Mouse (Mus musculus): ENCODE data around the gene Cfap299. TPM values are rescaled to one million over a fixed set of nuclear protein-coding genes. Genes with fewer than 3 reads are reported as not detected.

The Cfap299 gene
- polyA plus RNA-seq, 1 experiment from 2014 or later: not detected

GRCm38 (mm10) chr5:98523050-98523449, 193.9 kb downstream of the Cfap299 start:
- Histone ChIP-seq H3K4me1 (ENCODE audit: control insufficient read depth, insufficient read depth, low read length) (no peaks in the 10 kb centered on the region), H3K9ac (ENCODE audit: low read length) (no peak overlapping the region), H3K9me3 (ENCODE audit: control insufficient read depth, low read length) (no peaks in the 10 kb centered on the region), H3K27ac (ENCODE audit: low read depth, low read length) (no peak overlapping the region), H3K4me2 (ENCODE audit: low read depth) (no peak overlapping the region), H3K27me3 (ENCODE audit: control insufficient read depth, insufficient read depth, low read length) (no peaks in the 10 kb centered on the region), H3K4me3 (ENCODE audit: low read depth, low read length) (no peak overlapping the region), H3K36me3 (ENCODE audit: control insufficient read depth, insufficient read depth, low read length) (no peaks in the 10 kb centered on the region)
- no peak for ATAC-seq (ENCODE audit: insufficient read depth, low FRiP score, low TSS enrichment)
- DNase-seq (ENCODE audit: low spot score): no peak
- 86% methylated on average over 7 of the region's 7 CpGs for WGBS

DNA sequence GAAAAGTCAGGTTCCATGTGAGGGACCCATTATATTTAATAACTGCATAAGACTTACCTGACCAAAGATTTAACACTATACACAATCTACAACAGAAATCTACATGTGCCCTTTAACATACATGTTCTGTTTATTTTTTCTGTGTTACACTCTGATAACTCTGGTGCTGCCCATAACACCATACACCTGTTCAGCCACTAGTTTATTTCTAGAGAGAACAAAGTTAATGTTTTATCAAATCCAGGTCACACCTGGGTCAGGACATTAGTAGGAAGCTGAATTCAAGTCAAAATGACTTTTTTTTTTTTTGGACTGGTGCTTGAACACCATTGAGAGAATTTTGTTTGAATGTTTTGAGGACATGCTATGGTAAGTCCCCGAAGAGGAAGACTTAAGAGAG, 194.7 kb downstream of the Cfap299 start:
- WGBS: 95% methylated on average over 1 of the region's 1 CpGs
- ATAC-seq (ENCODE audit: insufficient read depth, low FRiP score, low TSS enrichment): no peak

DNA sequence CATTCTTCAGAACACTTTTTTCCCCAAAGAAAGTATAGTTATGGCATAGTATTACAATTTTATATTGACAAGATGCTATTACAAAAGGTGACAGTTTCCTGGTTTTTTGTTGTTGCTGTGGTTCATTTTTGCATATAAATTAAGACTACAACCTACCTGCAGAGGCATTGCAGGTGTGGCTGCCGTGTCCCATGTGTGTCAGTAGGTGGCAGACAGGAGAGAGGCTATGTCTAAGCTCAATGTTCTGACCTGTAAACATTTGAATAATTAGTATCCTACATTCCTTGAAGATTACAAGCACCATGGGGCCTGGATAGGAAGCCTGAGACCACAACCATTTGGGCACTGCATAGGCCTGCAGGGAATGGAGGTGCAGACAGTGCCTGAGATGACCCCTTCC, 212.2 kb downstream of the Cfap299 start:
- Histone ChIP-seq H3K4me2 (ENCODE audit: low read depth) (no peak overlapping the region), H3K4me3 (ENCODE audit: low read depth, low read length) (no peak overlapping the region), H3K27ac (ENCODE audit: low read depth, low read length) (no peak overlapping the region), H3K36me3 (ENCODE audit: control insufficient read depth, insufficient read depth, low read length) (no peaks in the 10 kb centered on the region), H3K4me1 (ENCODE audit: control insufficient read depth, insufficient read depth, low read length) (no peaks in the 10 kb centered on the region), H3K27me3 (ENCODE audit: control insufficient read depth, insufficient read depth, low read length) (no peaks in the 10 kb centered on the region), H3K9ac (ENCODE audit: low read length) (no peak overlapping the region), H3K9me3 (ENCODE audit: control insufficient read depth, low read length) (no peaks in the 10 kb centered on the region)
- 83% methylated on average over 1 of the region's 1 CpGs for WGBS
- ATAC-seq (ENCODE audit: insufficient read depth, low FRiP score, low TSS enrichment): no peak
- DNase-seq (ENCODE audit: low spot score): no peak

More for the DNA sequence above, 194.7 kb downstream of the Cfap299 start:
- Histone ChIP-seq H3K4me2 (ENCODE audit: low read depth) (no peak overlapping the region), H3K36me3 (ENCODE audit: control insufficient read depth, insufficient read depth, low read length) (no peaks in the 10 kb centered on the region), H3K9me3 (ENCODE audit: control insufficient read depth, low read length) (no peaks in the 10 kb centered on the region), H3K27ac (ENCODE audit: low read depth, low read length) (no peak overlapping the region), H3K9ac (ENCODE audit: low read length) (no peak overlapping the region), H3K4me1 (ENCODE audit: control insufficient read depth, insufficient read depth, low read length) (no peaks in the 10 kb centered on the region), H3K27me3 (ENCODE audit: control insufficient read depth, insufficient read depth, low read length) (no peaks in the 10 kb centered on the region), H3K4me3 (ENCODE audit: low read depth, low read length) (no peak overlapping the region)
- DNase-seq (ENCODE audit: low spot score): no peak

DNA sequence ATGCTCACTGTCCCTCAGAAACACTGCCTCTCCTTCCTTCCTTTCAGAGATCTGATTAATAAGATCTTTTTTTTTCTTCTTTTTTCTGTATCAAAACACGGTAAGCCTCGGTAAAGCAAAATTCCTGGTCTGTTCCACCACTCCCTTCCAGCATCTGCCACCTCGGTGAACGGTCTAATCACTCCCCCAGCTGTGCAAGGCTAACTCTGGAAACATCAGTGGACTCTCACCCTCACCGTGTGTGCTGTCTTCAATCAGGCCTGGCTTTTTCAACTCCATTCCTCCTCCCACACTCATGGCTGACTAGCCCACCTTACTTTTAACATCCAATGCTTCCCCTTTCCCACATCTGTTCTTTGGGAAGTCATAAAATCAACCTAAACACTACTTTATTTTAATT, 221.2 kb downstream of the Cfap299 start:
- DNase-seq (ENCODE audit: low spot score) (no peak), ATAC-seq (ENCODE audit: insufficient read depth, low FRiP score, low TSS enrichment) (no peak)
- Histone ChIP-seq H3K4me3 (ENCODE audit: low read depth, low read length) (no peak overlapping the region), H3K9me3 (ENCODE audit: control insufficient read depth, low read length) (no peaks in the 10 kb centered on the region), H3K4me1 (ENCODE audit: control insufficient read depth, insufficient read depth, low read length) (no peaks in the 10 kb centered on the region), H3K27ac (ENCODE audit: low read depth, low read length) (no peak overlapping the region), H3K27me3 (ENCODE audit: control insufficient read depth, insufficient read depth, low read length) (no peaks in the 10 kb centered on the region), H3K4me2 (ENCODE audit: low read depth) (no peak overlapping the region), H3K9ac (ENCODE audit: low read length) (no peak overlapping the region), H3K36me3 (ENCODE audit: control insufficient read depth, insufficient read depth, low read length) (no peaks in the 10 kb centered on the region)
- WGBS: 52% methylated on average over 5 of the region's 5 CpGs

- Histone ChIP-seq H3K36me3 (ENCODE audit: control insufficient read depth, insufficient read depth, low read length) (no peaks in the 10 kb centered on the region), H3K27ac (ENCODE audit: low read depth, low read length) (no peak overlapping the region), H3K9me3 (ENCODE audit: control insufficient read depth, low read length) (no peaks in the 10 kb centered on the region), H3K4me1 (ENCODE audit: control insufficient read depth, insufficient read depth, low read length) (no peaks in the 10 kb centered on the region), H3K9ac (ENCODE audit: low read length) (no peak overlapping the region), H3K4me3 (ENCODE audit: low read depth, low read length) (no peak overlapping the region), H3K4me2 (ENCODE audit: low read depth) (no peak overlapping the region), H3K27me3 (ENCODE audit: control insufficient read depth, insufficient read depth, low read length) (no peaks in the 10 kb centered on the region)
- DNase-seq (ENCODE audit: low spot score): no peak
- 89% methylated on average over 1 of the region's 1 CpGs for WGBS
- ATAC-seq (ENCODE audit: insufficient read depth, low FRiP score, low TSS enrichment): no peak
Measured at GRCm38 (mm10) chr5:98550873-98551272, 221.8 kb downstream of the Cfap299 start.

- ATAC-seq (ENCODE audit: insufficient read depth, low FRiP score, low TSS enrichment) (no peak), DNase-seq (ENCODE audit: low spot score) (no peak)
- Histone ChIP-seq H3K4me2 (ENCODE audit: low read depth) (no peak within 1 kb of the TSS), H3K27me3 (ENCODE audit: control insufficient read depth, insufficient read depth, low read length) (no peaks in the 10 kb centered on the region), H3K36me3 (ENCODE audit: control insufficient read depth, insufficient read depth, low read length) (no peaks in the 10 kb centered on the region), H3K27ac (ENCODE audit: low read depth, low read length) (no peak within 1 kb of the TSS), H3K4me3 (ENCODE audit: low read depth, low read length) (no peak within 1 kb of the TSS), H3K9ac (ENCODE audit: low read length) (no peak within 1 kb of the TSS), H3K9me3 (ENCODE audit: control insufficient read depth, low read length) (no peaks in the 10 kb centered on the region), H3K4me1 (ENCODE audit: control insufficient read depth, insufficient read depth, low read length) (no peaks in the 10 kb centered on the region)
Measured at GRCm38 (mm10) chr5:98552395-98552794, 223.3 kb downstream of the Cfap299 start, which contains the start of gene Gm11111. Gene Gm11111, plus strand, starts transcription at chr5:98552695.

DNA sequence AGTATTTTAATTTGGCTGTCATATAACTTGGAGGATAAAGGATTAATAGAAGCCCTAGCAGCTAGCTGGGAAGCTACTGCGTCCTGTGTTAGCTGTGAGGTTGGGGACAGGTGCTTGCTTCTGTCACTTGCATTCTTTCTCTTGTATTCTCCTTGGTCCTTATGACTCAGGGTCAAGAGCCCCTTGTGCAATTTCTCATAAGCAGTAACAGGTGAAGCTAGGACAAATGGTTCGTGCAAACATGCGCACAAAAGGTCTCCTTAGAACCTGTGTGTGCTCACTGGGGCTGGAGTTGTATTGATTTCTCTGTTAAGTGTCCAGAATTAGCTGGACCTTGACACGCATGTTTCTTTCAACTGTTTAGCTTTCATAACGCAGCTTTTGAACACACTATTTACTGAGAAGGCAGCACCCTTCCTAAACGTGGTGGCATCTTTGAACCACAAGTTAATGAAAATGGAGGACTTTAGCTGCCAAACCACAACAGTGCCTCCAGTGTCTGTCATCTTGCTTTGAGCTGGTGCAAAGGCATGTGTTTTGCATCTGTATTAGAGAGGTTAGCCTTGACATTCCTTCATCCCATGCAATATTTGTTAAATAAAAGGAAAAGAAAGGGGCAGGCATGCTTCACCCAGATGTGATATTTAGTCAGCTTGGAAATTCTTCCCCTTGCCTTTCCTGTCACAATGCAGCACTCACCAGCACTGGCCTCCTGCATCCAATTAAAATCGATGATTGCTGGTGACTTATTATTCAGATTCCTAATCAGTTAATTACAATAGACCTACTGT, 223.9 kb downstream of the Cfap299 start:
- WGBS: 70% methylated on average over 7 of the region's 7 CpGs
- ATAC-seq (ENCODE audit: insufficient read depth, low FRiP score, low TSS enrichment) (no peak), DNase-seq (ENCODE audit: low spot score) (no peak)
- H3K4me2 ChIP-seq (ENCODE audit: low read depth): no peak overlapping the region
- no peak overlapping the region for H3K27ac ChIP-seq (ENCODE audit: low read depth, low read length)
- H3K27me3 ChIP-seq (ENCODE audit: control insufficient read depth, insufficient read depth, low read length): no peaks in the 10 kb centered on the region
- no peaks in the 10 kb centered on the region for H3K36me3 ChIP-seq (ENCODE audit: control insufficient read depth, insufficient read depth, low read length)
- no peaks in the 10 kb centered on the region for H3K4me1 ChIP-seq (ENCODE audit: control insufficient read depth, insufficient read depth, low read length)
- no peak overlapping the region for H3K4me3 ChIP-seq (ENCODE audit: low read depth, low read length)
- no peaks in the 10 kb centered on the region for H3K9me3 ChIP-seq (ENCODE audit: control insufficient read depth, low read length)
- no peak overlapping the region for H3K9ac ChIP-seq (ENCODE audit: low read length)

- no peak for ATAC-seq (ENCODE audit: insufficient read depth, low FRiP score, low TSS enrichment)
- H3K27ac ChIP-seq (ENCODE audit: low read depth, low read length): no peak overlapping the region
- H3K4me1 ChIP-seq (ENCODE audit: control insufficient read depth, insufficient read depth, low read length): 0 out of 2 replicates have a peak, but pooled peaks cover 3% of the 10 kb centered on the region
- no peaks in the 10 kb centered on the region for H3K9me3 ChIP-seq (ENCODE audit: control insufficient read depth, low read length)
- H3K9ac ChIP-seq (ENCODE audit: low read length): no peak overlapping the region
- no peak overlapping the region for H3K4me2 ChIP-seq (ENCODE audit: low read depth)
- no peaks in the 10 kb centered on the region for H3K27me3 ChIP-seq (ENCODE audit: control insufficient read depth, insufficient read depth, low read length)
- H3K4me3 ChIP-seq (ENCODE audit: low read depth, low read length): no peak overlapping the region
- 51% methylated on average over 4 of the region's 4 CpGs for WGBS
- H3K36me3 ChIP-seq (ENCODE audit: control insufficient read depth, insufficient read depth, low read length): no peaks in the 10 kb centered on the region
- DNase-seq (ENCODE audit: low spot score): no peak
Measured at GRCm38 (mm10) chr5:98561301-98561700, 232.2 kb downstream of the Cfap299 start.

GRCm38 (mm10) chr5:98562806-98563205, 233.7 kb downstream of the Cfap299 start:
- ATAC-seq (ENCODE audit: insufficient read depth, low FRiP score, low TSS enrichment): no peak
- Histone ChIP-seq H3K27me3 (ENCODE audit: control insufficient read depth, insufficient read depth, low read length) (no peaks in the 10 kb centered on the region), H3K36me3 (ENCODE audit: control insufficient read depth, insufficient read depth, low read length) (no peaks in the 10 kb centered on the region), H3K4me2 (ENCODE audit: low read depth) (no peak overlapping the region), H3K27ac (ENCODE audit: low read depth, low read length) (no peak overlapping the region), H3K4me3 (ENCODE audit: low read depth, low read length) (no peak overlapping the region), H3K4me1 (ENCODE audit: control insufficient read depth, insufficient read depth, low read length) (0 out of 2 replicates have a peak, but pooled peaks cover 6% of the 10 kb centered on the region), H3K9me3 (ENCODE audit: control insufficient read depth, low read length) (no peaks in the 10 kb centered on the region), H3K9ac (ENCODE audit: low read length) (no peak overlapping the region)
- 89% methylated on average over 9 of the region's 9 CpGs for WGBS
- DNase-seq (ENCODE audit: low spot score): no peak

Data from neural tube, embryonic 11.5 days (tissue).